Mouse (Mus musculus): ENCODE results near the gene Rrbp1. TPM values are rescaled to one million over a fixed set of nuclear protein-coding genes. Genes with fewer than 3 reads are reported as not detected.

The Rrbp1 gene
- polyA plus RNA-seq, 1 experiment from 2014 or later: 79.4 TPM

DNA sequence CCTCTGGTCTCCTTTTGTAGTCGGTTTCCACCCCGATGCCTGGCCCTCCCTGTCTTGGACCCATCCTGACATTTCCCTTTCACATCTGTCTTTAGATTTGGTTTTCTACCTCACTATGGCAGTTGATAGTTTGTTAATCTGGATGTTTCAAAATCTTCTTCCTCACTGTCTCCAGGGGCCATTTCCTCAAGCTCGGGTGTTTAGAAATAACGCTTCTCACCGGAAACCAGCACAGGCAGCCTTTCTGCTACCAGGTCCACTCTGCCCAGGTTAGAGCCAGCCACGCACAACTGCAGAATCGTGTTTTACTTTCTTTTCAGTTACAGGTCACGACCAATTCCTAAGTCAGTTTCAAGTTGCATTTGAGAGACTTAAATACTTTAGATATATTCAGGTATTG is 76.6 kb downstream of the Rrbp1 start:
- no peak overlapping the region for H3K9ac ChIP-seq (replicated peaks; ENCODE audit: low read depth)
- no peaks in the 10 kb centered on the region for H3K36me3 ChIP-seq (ENCODE audit: insufficient read depth, low read length)
- no peaks in the 10 kb centered on the region for H3K9me3 ChIP-seq (ENCODE audit: low read length)
- no peak overlapping the region for H3K4me2 ChIP-seq (replicated peaks; ENCODE audit: low read depth, low read length)
- TF ChIP-seq CTCF (IDR thresholded peaks at IDR 0.05): no peak
- TF ChIP-seq EP300 (IDR thresholded peaks at IDR 0.05): no peak
- H3K4me1 ChIP-seq (ENCODE audit: insufficient read depth, low read depth, low read length): 0 out of 2 replicates have a peak, but pooled peaks cover 3% of the 10 kb centered on the region
- no peak overlapping the region for H3K4me3 ChIP-seq (ENCODE audit: low read depth, low read length)
- ATAC-seq: no peak
- WGBS: 76% methylated on average over 8 of the region's 8 CpGs
- H3K27me3 ChIP-seq (replicated peaks; ENCODE audit: insufficient read depth, low read length): no peaks in the 10 kb centered on the region
- H3K27ac ChIP-seq (ENCODE audit: low read length): no peak overlapping the region
- DNase-seq (ENCODE audit: low spot score): no peak

DNA sequence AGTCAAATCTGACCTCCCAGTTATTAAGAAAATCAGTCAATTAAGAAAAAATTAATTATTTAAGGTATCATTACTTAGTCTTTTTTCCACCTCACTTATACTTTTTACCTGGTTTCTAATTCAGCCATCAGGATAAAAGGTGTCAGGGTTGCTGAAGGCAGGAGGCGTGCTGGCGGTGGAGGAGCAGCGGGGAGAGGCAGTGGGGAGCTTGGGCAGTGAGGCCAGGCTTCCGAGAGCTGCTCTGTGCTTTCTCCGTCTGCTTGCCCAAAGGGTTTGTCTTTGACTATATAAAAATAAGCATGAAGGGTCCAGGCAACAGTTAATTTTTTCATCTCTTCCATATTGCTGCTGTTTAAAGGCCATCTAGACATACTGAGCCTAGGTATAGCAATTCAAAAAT is 77.5 kb downstream of the Rrbp1 start:
- Histone ChIP-seq H3K4me2 (replicated peaks; ENCODE audit: low read depth, low read length) (no peak overlapping the region), H3K27ac (ENCODE audit: low read length) (no peak overlapping the region), H3K9ac (replicated peaks; ENCODE audit: low read depth) (no peak overlapping the region), H3K36me3 (ENCODE audit: insufficient read depth, low read length) (no peaks in the 10 kb centered on the region), H3K9me3 (ENCODE audit: low read length) (no peaks in the 10 kb centered on the region), H3K27me3 (replicated peaks; ENCODE audit: insufficient read depth, low read length) (no peaks in the 10 kb centered on the region), H3K4me1 (ENCODE audit: insufficient read depth, low read depth, low read length) (0 out of 2 replicates have a peak, but pooled peaks cover 3% of the 10 kb centered on the region), H3K4me3 (ENCODE audit: low read depth, low read length) (no peak overlapping the region)
- TF ChIP-seq CTCF (IDR thresholded peaks at IDR 0.05) (no peak), EP300 (IDR thresholded peaks at IDR 0.05) (no peak)
- no peak for DNase-seq (ENCODE audit: low spot score)
- WGBS: 83% methylated on average over 5 of the region's 5 CpGs
- ATAC-seq: no peak

DNA sequence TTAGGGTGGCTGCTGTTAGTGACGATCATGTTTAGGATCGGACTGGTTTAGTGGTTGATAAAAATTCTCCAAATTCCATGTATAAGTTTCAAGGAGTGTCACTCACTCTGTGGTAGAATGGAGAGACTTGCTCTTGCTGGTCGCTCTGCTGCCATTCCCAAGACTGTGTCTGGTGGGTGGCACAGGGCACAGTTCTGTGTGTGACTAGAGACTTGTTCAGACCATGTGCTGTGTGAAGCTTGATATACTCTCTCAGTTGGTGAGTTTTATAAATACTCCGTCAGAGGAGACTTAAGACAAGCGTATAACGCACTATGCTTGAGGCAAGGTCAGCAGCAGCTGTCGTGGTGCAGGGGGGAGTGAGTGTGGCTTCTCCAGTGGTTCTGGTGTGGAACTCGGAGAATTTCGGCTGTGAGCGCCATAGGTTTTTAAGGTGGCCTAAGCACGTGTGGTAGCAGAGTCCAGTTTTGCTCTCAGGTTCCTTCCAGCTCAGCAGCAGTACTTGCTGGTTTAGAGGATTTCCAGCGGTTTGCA is 78.7 kb downstream of the Rrbp1 start:
- WGBS: 60% methylated on average over 12 of the region's 12 CpGs
- no peak overlapping the region for H3K9ac ChIP-seq (replicated peaks; ENCODE audit: low read depth)
- 0 out of 2 replicates have a peak, but pooled peaks cover 3% of the 10 kb centered on the region for H3K4me1 ChIP-seq (ENCODE audit: insufficient read depth, low read depth, low read length)
- no peak for ATAC-seq
- no peak overlapping the region for H3K27ac ChIP-seq (ENCODE audit: low read length)
- no peaks in the 10 kb centered on the region for H3K9me3 ChIP-seq (ENCODE audit: low read length)
- no peaks in the 10 kb centered on the region for H3K27me3 ChIP-seq (replicated peaks; ENCODE audit: insufficient read depth, low read length)
- H3K4me3 ChIP-seq (ENCODE audit: low read depth, low read length): no peak overlapping the region
- H3K36me3 ChIP-seq (ENCODE audit: insufficient read depth, low read length): no peaks in the 10 kb centered on the region
- no peak for DNase-seq (ENCODE audit: low spot score)
- TF ChIP-seq CTCF (IDR thresholded peaks at IDR 0.05) (no peak), EP300 (IDR thresholded peaks at IDR 0.05) (no peak)
- no peak overlapping the region for H3K4me2 ChIP-seq (replicated peaks; ENCODE audit: low read depth, low read length)

DNA sequence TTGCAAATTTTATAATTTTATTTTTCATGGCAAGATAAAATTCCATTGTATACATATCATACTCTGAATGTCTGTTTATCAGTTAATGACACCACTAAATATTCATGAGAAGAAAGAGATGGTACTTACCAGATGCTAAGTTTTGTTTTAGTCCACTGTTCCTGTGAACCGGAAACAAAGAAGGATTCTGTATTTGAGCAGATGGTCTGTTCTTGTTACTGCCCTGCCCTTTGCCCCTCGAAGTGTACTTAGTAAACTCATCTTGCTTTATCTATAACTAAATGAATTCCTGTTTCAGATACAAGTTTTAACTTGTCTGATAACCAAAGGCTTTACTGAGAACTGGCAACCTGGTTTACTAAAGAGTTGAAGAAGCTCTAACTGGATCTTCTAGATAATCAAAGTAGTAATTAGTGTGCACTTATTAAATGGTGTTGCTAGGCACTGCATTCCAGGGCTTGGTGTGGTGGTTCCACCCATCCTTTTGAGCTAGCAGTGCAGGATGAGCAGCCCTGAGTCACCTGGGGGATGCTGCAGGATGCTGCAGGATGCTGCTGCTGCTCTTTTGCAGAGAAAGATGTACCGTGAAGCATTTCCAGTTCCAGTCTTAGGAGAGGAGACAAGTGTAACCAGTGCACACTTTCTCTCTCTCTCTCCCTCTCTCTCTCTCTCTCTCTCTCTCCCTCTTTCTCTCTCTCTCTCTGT is 81.3 kb downstream of the Rrbp1 start:
- no peaks in the 10 kb centered on the region for H3K27me3 ChIP-seq (replicated peaks; ENCODE audit: insufficient read depth, low read length)
- no peaks in the 10 kb centered on the region for H3K9me3 ChIP-seq (ENCODE audit: low read length)
- no peaks in the 10 kb centered on the region for H3K36me3 ChIP-seq (ENCODE audit: insufficient read depth, low read length)
- WGBS: 52% methylated on average over 3 of the region's 3 CpGs
- H3K27ac ChIP-seq (ENCODE audit: low read length): no peak overlapping the region
- no peak overlapping the region for H3K4me3 ChIP-seq (ENCODE audit: low read depth, low read length)
- ATAC-seq: no peak
- H3K4me1 ChIP-seq (ENCODE audit: insufficient read depth, low read depth, low read length): 0 out of 2 replicates have a peak, but pooled peaks cover 3% of the 10 kb centered on the region
- TF ChIP-seq CTCF (IDR thresholded peaks at IDR 0.05) (no peak), EP300 (IDR thresholded peaks at IDR 0.05) (no peak)
- H3K9ac ChIP-seq (replicated peaks; ENCODE audit: low read depth): no peak overlapping the region
- no peak for DNase-seq (ENCODE audit: low spot score)
- no peak overlapping the region for H3K4me2 ChIP-seq (replicated peaks; ENCODE audit: low read depth, low read length)

DNA sequence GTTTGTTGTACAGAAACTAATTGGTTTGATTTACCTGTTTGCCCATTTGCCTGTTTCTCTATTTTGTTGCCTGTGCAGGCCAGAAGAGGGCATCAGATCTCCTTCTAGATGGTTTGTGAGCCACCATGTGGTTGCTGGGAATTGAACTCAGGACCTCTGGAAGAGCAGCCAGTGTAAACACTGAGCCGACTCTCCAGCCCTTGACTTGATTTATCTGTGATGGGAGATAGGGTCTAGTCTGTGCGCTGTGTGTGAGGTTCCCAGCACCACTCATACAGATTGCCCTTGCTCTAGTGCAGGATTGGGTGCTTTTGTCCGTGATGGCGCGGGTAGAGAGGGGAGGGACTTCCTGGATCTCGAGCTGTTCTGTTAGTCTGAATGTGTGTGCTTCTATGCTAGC is 85.2 kb downstream of the Rrbp1 start:
- H3K27ac ChIP-seq (ENCODE audit: low read length): no peak overlapping the region
- ATAC-seq (no peak), DNase-seq (ENCODE audit: low spot score) (no peak)
- H3K36me3 ChIP-seq (ENCODE audit: insufficient read depth, low read length): no peaks in the 10 kb centered on the region
- H3K4me2 ChIP-seq (replicated peaks; ENCODE audit: low read depth, low read length): no peak overlapping the region
- WGBS: 82% methylated on average over 6 of the region's 6 CpGs
- H3K9me3 ChIP-seq (ENCODE audit: low read length): no peaks in the 10 kb centered on the region
- no peak overlapping the region for H3K9ac ChIP-seq (replicated peaks; ENCODE audit: low read depth)
- peaks cover 4% of the 10 kb centered on the region; the same call in 1 of the 2 replicates for H3K4me1 ChIP-seq (ENCODE audit: insufficient read depth, low read depth, low read length)
- no peak overlapping the region for H3K4me3 ChIP-seq (ENCODE audit: low read depth, low read length)
- no peaks in the 10 kb centered on the region for H3K27me3 ChIP-seq (replicated peaks; ENCODE audit: insufficient read depth, low read length)
- TF ChIP-seq CTCF (IDR thresholded peaks at IDR 0.05): no peak
- TF ChIP-seq EP300 (IDR thresholded peaks at IDR 0.05): no peak

DNA sequence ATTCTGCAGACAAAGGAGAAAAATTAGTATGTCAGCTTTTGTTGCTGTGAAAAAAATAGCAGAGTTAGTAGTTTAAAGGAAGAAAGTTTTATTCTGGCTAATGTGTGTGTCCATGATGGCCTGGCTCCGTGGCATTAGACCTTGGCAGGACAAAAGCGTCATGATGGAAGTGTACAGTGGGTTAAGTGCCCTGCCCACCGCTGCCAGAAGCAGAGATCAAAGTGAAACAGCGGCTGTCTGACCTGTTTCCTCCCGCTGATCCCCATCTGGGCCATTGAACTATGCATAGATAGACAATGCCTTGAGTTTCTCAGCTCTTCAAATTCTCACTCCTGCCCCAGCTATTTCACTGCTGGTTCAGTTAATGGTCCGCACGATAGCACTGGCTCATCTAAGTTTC is 87.0 kb downstream of the Rrbp1 start:
- Histone ChIP-seq H3K9me3 (ENCODE audit: low read length) (no peaks in the 10 kb centered on the region), H3K4me1 (ENCODE audit: insufficient read depth, low read depth, low read length) (peaks cover 8% of the 10 kb centered on the region), H3K4me2 (replicated peaks; ENCODE audit: low read depth, low read length) (no peak overlapping the region), H3K4me3 (ENCODE audit: low read depth, low read length) (no peak overlapping the region), H3K36me3 (ENCODE audit: insufficient read depth, low read length) (no peaks in the 10 kb centered on the region), H3K27ac (ENCODE audit: low read length) (0 out of 2 replicates have a peak overlapping the region, but pooled peaks have one; percentile 14), H3K9ac (replicated peaks; ENCODE audit: low read depth) (no peak overlapping the region), H3K27me3 (replicated peaks; ENCODE audit: insufficient read depth, low read length) (no peaks in the 10 kb centered on the region)
- DNase-seq (ENCODE audit: low spot score) (no peak), ATAC-seq (no peak)
- TF ChIP-seq EP300 (IDR thresholded peaks at IDR 0.05) (no peak), CTCF (IDR thresholded peaks at IDR 0.05) (no peak)
- 26% methylated on average over 7 of the region's 7 CpGs for WGBS
